Mouse (Mus musculus): ENCODE data around the gene Gm12216.

DNA sequence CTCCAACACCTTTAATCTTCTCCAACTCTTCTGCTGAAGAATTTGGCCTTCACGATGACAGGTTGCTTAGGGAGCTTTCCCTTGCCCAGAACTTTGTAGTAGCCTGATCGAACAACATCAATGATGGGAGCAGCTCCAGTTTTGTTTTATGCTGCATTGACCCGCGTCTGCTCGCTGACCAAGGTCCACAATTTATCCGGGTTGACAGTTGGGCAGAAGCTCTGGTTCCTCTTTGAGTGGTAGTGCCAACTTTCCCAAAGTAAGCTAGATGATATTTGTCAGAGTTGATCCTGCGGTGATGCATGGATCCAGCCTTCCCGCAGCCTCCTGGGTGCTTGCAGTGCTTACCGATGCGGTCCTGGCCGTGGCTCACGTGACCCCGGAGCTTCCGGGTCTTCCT lies 43.7 kb upstream of the Gm12216 start:
- TF ChIP-seq GATA1 (IDR thresholded peaks at IDR 0.05; ENCODE audit: low read length) (no peak), TAL1 (IDR thresholded peaks at IDR 0.05; ENCODE audit: low read length) (no peak)

All from erythroblast, embryonic 14.5 days (primary cell).